Mouse (Mus musculus) liver, embryonic 14.5 days (tissue): Measurements from ENCODE around the gene Mroh2b.

Source experiments
- CTCF ChIP-seq: IDR thresholded peaks from 2 replicates; pipeline ENCODE4 v1.5.1; 2016; ENCODE audit warnings: antibody characterized with exemption, low read depth, control low read depth
- EP300 ChIP-seq: IDR thresholded peaks from 2 replicates; pipeline ENCODE4 v1.6.1; 2016; ENCODE audit warnings: antibody characterized with exemption, low read depth

GRCm38 (mm10) chr15:4973355-4973754, 74.8 kb downstream of the Mroh2b start:
- TF ChIP-seq CTCF (no peak), EP300 (no peak)
